Mouse (Mus musculus): ENCODE measurements around the gene Wdr82. TPM values are rescaled to one million over a fixed set of nuclear protein-coding genes. Genes with fewer than 3 reads are reported as not detected.

Gene Wdr82
- total and polyA plus RNA-seq, 2 experiments from 2014 or later: 14.3 to 122 TPM

DNA sequence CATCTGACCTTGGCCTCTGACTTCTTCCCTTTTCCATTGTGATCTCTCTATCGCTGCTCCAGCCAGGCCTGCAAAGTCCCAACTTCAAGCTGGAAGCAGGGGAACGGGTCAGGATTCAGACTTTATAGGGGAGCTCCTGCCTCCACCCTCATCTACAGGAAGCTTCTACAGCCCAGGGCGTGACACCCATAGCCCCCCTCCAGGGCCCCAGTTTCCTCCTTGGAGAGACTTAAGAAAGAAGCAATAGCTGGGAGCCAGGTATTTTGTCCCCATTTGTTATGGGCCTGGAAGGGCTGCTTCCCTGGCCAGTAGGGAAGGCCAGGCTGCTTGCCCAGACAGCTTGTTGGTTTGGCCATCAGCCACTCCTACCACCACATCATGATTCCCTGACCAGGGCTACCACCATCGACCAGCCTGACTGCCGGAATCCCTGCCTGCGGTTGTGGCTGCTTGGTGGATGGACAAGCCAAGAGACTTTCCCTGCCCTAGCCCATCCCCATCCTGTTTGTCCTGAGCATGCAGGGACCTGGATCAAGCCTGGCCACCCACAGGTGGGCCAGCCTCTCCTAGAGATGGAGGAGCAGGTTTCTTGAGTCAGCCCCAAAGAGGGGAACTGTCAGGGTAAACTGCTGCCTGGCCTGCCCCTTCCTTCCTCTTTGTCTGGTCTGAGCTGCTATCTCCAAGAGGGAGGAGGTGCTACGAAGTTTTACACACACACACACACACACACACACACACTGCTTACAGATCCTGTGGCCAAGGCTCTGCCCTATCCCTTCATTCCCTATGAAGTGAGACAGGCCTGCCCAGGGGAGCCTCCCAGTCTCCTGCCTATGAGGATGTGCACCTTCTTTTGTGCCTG, 33.5 kb downstream of the Wdr82 start:
- Histone ChIP-seq H3K9ac (replicated peaks; ENCODE audit: low read depth, low read length) (no peak overlapping the region), H3K4me1 (ENCODE audit: control insufficient read depth, insufficient read depth) (peaks cover 51% of the 10 kb centered on the region)
- no peak for DNase-seq (ENCODE audit: low spot score)

DNA sequence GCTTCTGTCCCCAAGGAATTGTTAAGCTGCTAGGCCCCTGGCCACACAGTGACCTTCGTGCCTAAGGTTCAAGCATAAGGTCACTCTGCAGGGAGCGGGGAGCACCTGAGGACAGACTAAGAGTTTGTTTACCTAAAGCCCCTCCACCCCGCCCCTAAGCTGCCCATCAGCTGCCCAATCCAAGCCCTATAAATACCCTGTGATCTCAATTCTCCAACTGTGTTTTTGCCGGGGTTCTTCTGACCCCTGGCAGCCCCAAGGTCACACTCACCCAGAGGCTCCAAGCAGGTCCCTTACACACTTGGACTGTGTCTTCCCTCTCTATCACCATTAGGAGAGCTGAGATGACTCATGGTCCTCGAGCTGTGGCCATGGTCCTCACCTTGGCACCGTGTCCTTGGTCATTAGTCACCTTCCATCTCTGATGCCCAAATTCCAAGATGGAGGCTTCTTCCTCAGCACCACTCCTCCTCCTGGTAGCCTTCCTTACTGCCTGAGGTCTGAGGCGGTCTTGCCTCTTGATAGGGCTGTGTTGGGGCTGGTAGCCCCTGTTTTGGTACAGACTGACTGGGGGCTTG, 35.1 kb downstream of the Wdr82 start:
- Histone ChIP-seq H3K9me3 (replicated peaks; ENCODE audit: control insufficient read depth, low read length) (no peaks in the 10 kb centered on the region), H3K9ac (replicated peaks; ENCODE audit: low read depth, low read length) (no peak overlapping the region), H3K36me3 (replicated peaks; ENCODE audit: control insufficient read depth, insufficient read depth, low read length) (no peaks in the 10 kb centered on the region), H3K4me1 (ENCODE audit: control insufficient read depth, insufficient read depth) (peaks cover 43% of the 10 kb centered on the region), H3K27ac (ENCODE audit: low read depth) (peak overlapping the region; percentile 77), H3K4me2 (ENCODE audit: low read depth, low read length) (no peak overlapping the region), H3K4me3 (ENCODE audit: low read depth, low read length) (no peak overlapping the region), H3K27me3 (ENCODE audit: control insufficient read depth, insufficient read depth, low read length) (no peaks in the 10 kb centered on the region)
- TF ChIP-seq EP300 (IDR thresholded peaks at IDR 0.05; ENCODE audit: low read depth) (no peak), CTCF (IDR thresholded peaks at IDR 0.05; ENCODE audit: low read depth) (no peak)
- 68% methylated on average over 7 of the region's 7 CpGs for WGBS
- DNase-seq (ENCODE audit: low spot score): no peak
- peak; percentile 7; the same call in 1 of the 2 replicates for ATAC-seq (ENCODE audit: insufficient read depth, low read depth)

More for the DNA sequence above, 33.5 kb downstream of the Wdr82 start:
- Histone ChIP-seq H3K36me3 (replicated peaks; ENCODE audit: control insufficient read depth, insufficient read depth, low read length) (no peaks in the 10 kb centered on the region), H3K4me3 (ENCODE audit: low read depth, low read length) (peak overlapping the region; percentile 61), H3K4me2 (ENCODE audit: low read depth, low read length) (peak overlapping the region; percentile 73), H3K9me3 (replicated peaks; ENCODE audit: control insufficient read depth, low read length) (no peaks in the 10 kb centered on the region), H3K27me3 (ENCODE audit: control insufficient read depth, insufficient read depth, low read length) (no peaks in the 10 kb centered on the region), H3K27ac (ENCODE audit: low read depth) (peak overlapping the region; percentile 73; the same call in 1 of the 2 replicates)
- TF ChIP-seq EP300 (IDR thresholded peaks at IDR 0.05; ENCODE audit: low read depth) (no peak), CTCF (IDR thresholded peaks at IDR 0.05; ENCODE audit: low read depth) (no peak)
- 59% methylated on average over 7 of the region's 7 CpGs for WGBS
- ATAC-seq (ENCODE audit: insufficient read depth, low read depth): no peak

DNA sequence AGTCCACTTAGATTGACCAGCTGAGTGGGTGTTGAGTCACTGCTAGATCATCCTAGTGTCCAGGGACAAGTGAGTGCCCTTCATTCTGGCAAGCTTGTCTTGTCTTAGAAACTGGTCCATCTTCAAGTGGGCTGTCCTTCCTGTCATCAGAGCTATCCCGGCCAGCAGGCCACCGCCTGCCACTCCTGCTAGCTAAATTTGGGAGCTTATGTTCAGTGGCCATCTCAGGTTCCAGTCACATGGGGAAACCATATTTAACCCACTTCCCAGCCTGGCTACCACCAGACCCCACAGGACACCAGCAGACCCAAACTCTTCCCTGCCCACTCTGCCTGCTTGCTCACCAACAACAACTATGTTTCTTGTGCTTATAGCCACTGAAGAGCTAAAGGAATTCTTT, 35.8 kb downstream of the Wdr82 start:
- H3K9me3 ChIP-seq (replicated peaks; ENCODE audit: control insufficient read depth, low read length): no peaks in the 10 kb centered on the region
- H3K27me3 ChIP-seq (ENCODE audit: control insufficient read depth, insufficient read depth, low read length): no peaks in the 10 kb centered on the region
- H3K4me2 ChIP-seq (ENCODE audit: low read depth, low read length): peak overlapping the region; percentile 58
- peak; percentile 31 for DNase-seq (ENCODE audit: low spot score)
- peaks cover 43% of the 10 kb centered on the region for H3K4me1 ChIP-seq (ENCODE audit: control insufficient read depth, insufficient read depth)
- WGBS: 19% methylated on average over 2 of the region's 2 CpGs
- ATAC-seq (ENCODE audit: insufficient read depth, low read depth): no peak
- peak overlapping the region; percentile 38 for H3K4me3 ChIP-seq (ENCODE audit: low read depth, low read length)
- no peaks in the 10 kb centered on the region for H3K36me3 ChIP-seq (replicated peaks; ENCODE audit: control insufficient read depth, insufficient read depth, low read length)
- no peak for TF ChIP-seq CTCF (IDR thresholded peaks at IDR 0.05; ENCODE audit: low read depth)
- no peak; the same call in 1 of the 2 replicates for TF ChIP-seq EP300 (IDR thresholded peaks at IDR 0.05; ENCODE audit: low read depth)
- peak overlapping the region; percentile 46 for H3K9ac ChIP-seq (replicated peaks; ENCODE audit: low read depth, low read length)
- peak overlapping the region; percentile 77 for H3K27ac ChIP-seq (ENCODE audit: low read depth)

DNA sequence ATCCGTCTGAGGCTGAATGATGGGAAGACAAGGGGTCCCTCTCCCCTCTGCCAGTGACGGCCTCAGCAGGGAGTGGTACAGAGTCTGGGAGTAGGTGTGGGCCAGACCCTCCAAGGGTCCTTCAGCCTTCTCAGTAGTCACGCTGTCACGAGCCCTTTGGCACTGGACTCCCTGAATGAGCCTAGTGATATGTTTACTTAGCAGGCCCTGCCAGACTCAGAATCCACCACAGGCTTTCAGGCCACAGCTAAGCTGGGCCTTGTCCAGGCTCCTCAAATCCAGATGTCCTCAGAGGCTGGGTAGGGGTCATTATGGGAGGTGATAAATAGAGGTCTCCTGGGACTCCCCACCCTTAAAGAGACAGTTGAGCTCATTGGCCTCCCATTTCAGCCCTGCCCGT, 37.5 kb downstream of the Wdr82 start:
- DNase-seq (ENCODE audit: low spot score): no peak
- Histone ChIP-seq H3K36me3 (replicated peaks; ENCODE audit: control insufficient read depth, insufficient read depth, low read length) (peaks cover 9% of the 10 kb centered on the region), H3K4me2 (ENCODE audit: low read depth, low read length) (peak overlapping the region; percentile 58), H3K9me3 (replicated peaks; ENCODE audit: control insufficient read depth, low read length) (no peaks in the 10 kb centered on the region), H3K9ac (replicated peaks; ENCODE audit: low read depth, low read length) (no peak overlapping the region), H3K4me1 (ENCODE audit: control insufficient read depth, insufficient read depth) (peaks cover 43% of the 10 kb centered on the region), H3K27ac (ENCODE audit: low read depth) (peak overlapping the region; percentile 50), H3K27me3 (ENCODE audit: control insufficient read depth, insufficient read depth, low read length) (no peaks in the 10 kb centered on the region), H3K4me3 (ENCODE audit: low read depth, low read length) (no peak overlapping the region)
- no peak for ATAC-seq (ENCODE audit: insufficient read depth, low read depth)
- TF ChIP-seq CTCF (IDR thresholded peaks at IDR 0.05; ENCODE audit: low read depth) (no peak), EP300 (IDR thresholded peaks at IDR 0.05; ENCODE audit: low read depth) (no peak)
- WGBS: 77% methylated on average over 5 of the region's 5 CpGs

DNA sequence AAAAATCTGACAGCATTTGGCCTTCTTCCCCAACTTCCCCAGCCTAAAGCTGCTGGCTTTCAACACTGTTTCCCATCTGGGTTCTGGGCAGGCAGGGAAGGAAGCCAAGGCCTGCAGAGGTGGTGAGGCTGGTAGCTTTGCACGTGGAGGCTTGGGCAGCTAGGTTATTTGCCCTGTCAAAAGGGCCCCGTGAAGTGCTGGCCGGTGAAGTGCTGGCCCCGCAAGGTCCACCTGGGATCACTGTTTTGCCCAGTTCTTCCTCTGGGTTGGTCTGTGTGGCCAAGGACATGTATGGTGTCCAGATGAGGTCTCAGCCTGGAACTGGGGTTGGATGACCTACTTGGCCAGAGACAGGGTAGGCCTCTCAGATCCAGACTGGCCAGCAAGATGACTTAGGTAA, 39.2 kb downstream of the Wdr82 start:
- no peak overlapping the region for H3K4me2 ChIP-seq (ENCODE audit: low read depth, low read length)
- no peak for ATAC-seq (ENCODE audit: insufficient read depth, low read depth)
- H3K27me3 ChIP-seq (ENCODE audit: control insufficient read depth, insufficient read depth, low read length): no peaks in the 10 kb centered on the region
- H3K4me3 ChIP-seq (ENCODE audit: low read depth, low read length): no peak overlapping the region
- no peaks in the 10 kb centered on the region for H3K9me3 ChIP-seq (replicated peaks; ENCODE audit: control insufficient read depth, low read length)
- 74% methylated on average over 4 of the region's 4 CpGs for WGBS
- H3K36me3 ChIP-seq (replicated peaks; ENCODE audit: control insufficient read depth, insufficient read depth, low read length): peaks cover 26% of the 10 kb centered on the region
- no peak overlapping the region for H3K9ac ChIP-seq (replicated peaks; ENCODE audit: low read depth, low read length)
- H3K27ac ChIP-seq (ENCODE audit: low read depth): no peak overlapping the region
- peaks cover 26% of the 10 kb centered on the region for H3K4me1 ChIP-seq (ENCODE audit: control insufficient read depth, insufficient read depth)
- DNase-seq (ENCODE audit: low spot score): no peak
- TF ChIP-seq EP300 (IDR thresholded peaks at IDR 0.05; ENCODE audit: low read depth) (no peak), CTCF (IDR thresholded peaks at IDR 0.05; ENCODE audit: low read depth) (no peak)

Data from heart, postnatal 0 days (tissue).